Comparison of ENCODE assay signal across 8 mouse cellular contexts in genomic region chr11:22225619-22226018, GRCm38 (mm10).
A peak's percentile ranks its signal among the peaks of the same experiment; 100 is the strongest.
DNase-seq lines count a peak whose midpoint lies in the region; ATAC-seq and TF ChIP-seq lines count a peak whose summit lies in the region.

No protein-coding gene starts in this region.

- no peak overlapping the region for H3K4me2 ChIP-seq in heart, embryonic 12.5 days

- no peaks in the 10 kb centered on the region for H3K9me3 ChIP-seq in heart, embryonic 12.5 days (replicated peaks)

- no peak overlapping the region for H3K27ac ChIP-seq in heart, adult 2 months
- H3K27ac ChIP-seq in heart, embryonic 12.5 days (ENCODE audit: poor library complexity, severe bottlenecking): no peak overlapping the region

- H3K4me3 ChIP-seq in heart, adult 2 months: no peak overlapping the region
- H3K4me3 ChIP-seq in heart, embryonic 12.5 days: no peak overlapping the region

- H3K79me2 ChIP-seq in heart, adult 2 months (replicated peaks; ENCODE audit: control insufficient read depth, insufficient read depth, low read length): no peaks in the 10 kb centered on the region

- no peak for TF ChIP-seq EP300 in heart, adult 2 months (IDR thresholded peaks at IDR 0.05; ENCODE audit: insufficient read depth, low read depth, low read length)

- no peak for TF ChIP-seq POLR2A in heart, adult 2 months (IDR thresholded peaks at IDR 0.05; ENCODE audit: insufficient read depth, low read depth, low read length)

- H3K27me3 ChIP-seq in heart, adult 2 months (ENCODE audit: control insufficient read depth, insufficient read depth, low read length): no peaks in the 10 kb centered on the region
- no peaks in the 10 kb centered on the region for H3K27me3 ChIP-seq in heart, embryonic 12.5 days (replicated peaks)

- no peaks in the 10 kb centered on the region for H3K4me1 ChIP-seq in heart, adult 2 months (ENCODE audit: control insufficient read depth, insufficient read depth, low read length)
- no peaks in the 10 kb centered on the region for H3K4me1 ChIP-seq in heart, embryonic 12.5 days (replicated peaks)

- intact Hi-C loops in heart, adult 2 months (cut with DNase I): loop anchor here (1.0 to 5.0 kb wide), 4 partner anchors 212 to 732 kb away; partner anchors contain the start of gene Tmem17

- TF ChIP-seq CTCF in heart, adult 2 months (IDR thresholded peaks at IDR 0.05): peak; percentile 93

- 45% methylated on average over 2 of the region's 2 CpGs for WGBS in heart, adult 2 months
- WGBS in heart, embryonic 12.5 days: 52% methylated on average over 2 of the region's 2 CpGs

- no peaks in the 10 kb centered on the region for H3K36me3 ChIP-seq in heart, adult 2 months (ENCODE audit: control insufficient read depth, insufficient read depth, low read length)
- no peaks in the 10 kb centered on the region for H3K36me3 ChIP-seq in heart, embryonic 12.5 days

- DNase-seq in heart, adult 2 months: no peak
- DNase-seq in lung, postnatal 10 days: peak; percentile 37
- DNase-seq in lung, adult 18-20 months: no peak
- DNase-seq in c-Kit-negative CD71-positive TER-119-positive erythroid progenitor cells, embryonic 14.5 days (ENCODE audit: low read depth, low spot score): peak; percentile 25
- peak; percentile 37 for DNase-seq in retina, postnatal 7 days (ENCODE audit: low read depth, low spot score)
- no peak for DNase-seq in right cerebral cortex, postnatal 4 days
- DNase-seq in urinary bladder, adult 2 months (ENCODE audit: low spot score): no peak

- no peak overlapping the region for H3K9ac ChIP-seq in heart, adult 2 months (ENCODE audit: low read depth, low read length)
- H3K9ac ChIP-seq in heart, embryonic 12.5 days: no peak overlapping the region

- ATAC-seq in heart, embryonic 12.5 days (ENCODE audit: insufficient number of reproducible peaks, low FRiP score): no peak

Comparison
In these comparisons a context has a peak if more than half of its experiments do, and no peak if none do; other contexts are left out.
1. DNase-seq: peak in lung, postnatal 10 days (single experiment), c-Kit-negative CD71-positive TER-119-positive erythroid progenitor cells, embryonic 14.5 days (single experiment) and retina, postnatal 7 days (single experiment); none in heart, adult 2 months (0 of 2), lung, adult 18-20 months (0 of 2), right cerebral cortex, postnatal 4 days (single experiment) and urinary bladder, adult 2 months (single experiment).